Mouse (Mus musculus): ENCODE data around the gene Lonrf2. TPM values are rescaled to one million over a fixed set of nuclear protein-coding genes. Genes with fewer than 3 reads are reported as not detected.

Gene Lonrf2
- total and polyA plus RNA-seq, 3 experiments, result not detected

DNA sequence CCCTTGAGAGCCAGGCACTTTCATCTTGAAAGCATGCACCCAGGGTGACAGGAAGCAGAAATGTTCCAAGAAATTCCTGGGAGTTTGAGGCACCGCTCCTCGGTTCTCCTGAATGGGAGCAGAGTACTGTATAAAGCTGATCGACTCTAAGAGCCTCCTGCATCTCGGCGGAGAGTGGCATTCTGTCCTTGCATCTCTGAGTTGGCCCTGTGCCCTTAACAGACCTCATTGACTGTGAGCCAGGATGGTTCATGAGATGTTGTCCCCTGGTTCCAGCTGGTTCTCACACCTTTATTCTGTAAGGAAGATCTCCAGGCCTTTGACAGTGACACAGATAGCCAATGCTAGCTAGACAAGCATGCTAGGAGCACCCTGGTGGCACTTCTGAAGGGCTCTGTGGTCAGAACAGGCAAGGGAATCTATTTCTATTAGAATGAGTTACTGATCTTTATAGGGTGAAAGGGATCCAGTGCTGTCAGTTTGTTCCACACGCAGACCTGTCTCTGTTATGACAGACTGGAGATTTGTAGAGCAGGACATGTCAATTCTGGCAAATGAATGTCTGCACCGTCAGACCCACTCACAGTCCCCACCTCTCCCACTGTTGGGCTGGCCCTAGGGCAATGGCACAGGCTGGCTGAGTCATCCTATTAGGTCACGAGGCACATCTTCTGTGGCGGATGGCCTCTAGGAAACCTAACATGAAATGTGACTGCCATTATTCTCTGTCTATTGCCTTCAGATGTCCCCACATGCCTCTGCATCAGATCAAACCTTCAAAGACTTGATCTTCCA lies 45.3 kb downstream of the Lonrf2 start:
- in situ Hi-C loops (cut with MboI; ENCODE audit: low pct_ligation_motif_present, low pct_unique_long_range_greater_than_20kb, low sequenced_read_pairs), result no loop called here
- TF ChIP-seq POLR2AphosphoS2 (IDR thresholded peaks at IDR 0.05; ENCODE audit: low read depth, low read length) (no peak), SMC3 (IDR thresholded peaks at IDR 0.05; ENCODE audit: low read depth, low read length) (no peak), ELF1 (IDR thresholded peaks at IDR 0.05; ENCODE audit: low read depth, low read length) (no peak), ZMIZ1 (IDR thresholded peaks at IDR 0.05; ENCODE audit: low read depth, low read length) (no peak), HCFC1 (IDR thresholded peaks at IDR 0.05; ENCODE audit: low read depth, low read length) (no peak), MAX (IDR thresholded peaks at IDR 0.05; ENCODE audit: low read length) (no peak), CHD2 (IDR thresholded peaks at IDR 0.05; ENCODE audit: low read length) (no peak), NRF1 (IDR thresholded peaks at IDR 0.05; ENCODE audit: low read depth, low read length) (no peak), ZC3H11A (IDR thresholded peaks at IDR 0.05; ENCODE audit: low read depth, low read length) (no peak), MAFK (IDR thresholded peaks at IDR 0.05; ENCODE audit: insufficient replicate concordance, low read length) (no peak), CHD1 (IDR thresholded peaks at IDR 0.05; ENCODE audit: low read depth, low read length) (no peak), MAZ (IDR thresholded peaks at IDR 0.05; ENCODE audit: low read depth, low read length) (no peak), JUND (conservative IDR thresholded peaks at IDR 0.05; ENCODE audit: low read depth, low read length) (no peak), CTCF (conservative IDR thresholded peaks at IDR 0.05 in 1 of 2, IDR thresholded peaks at IDR 0.05 in 1 of 2; ENCODE audit: low read depth in 2 of 2, low read length in 2 of 2) (no peak), ZNF384 (IDR thresholded peaks at IDR 0.05; ENCODE audit: low read depth, low read length) (no peak), UBTF (IDR thresholded peaks at IDR 0.05; ENCODE audit: low read depth, low read length) (no peak)
- Histone ChIP-seq H3K4me2 (ENCODE audit: insufficient read depth, low read depth, poor library complexity, severe bottlenecking) (no peak overlapping the region), H3K27ac (ENCODE audit: insufficient read depth, low read depth) (no peak overlapping the region), H3K27me3 (replicated peaks) (no peaks in the 10 kb centered on the region), H3K79me2 (replicated peaks; ENCODE audit: control insufficient read depth, extremely low read depth, insufficient read depth, poor library complexity, severe bottlenecking) (no peaks in the 10 kb centered on the region), H3K9me3 (replicated peaks; ENCODE audit: low read length) (no peaks in the 10 kb centered on the region), H3K36me3 (replicated peaks in 1 of 2; ENCODE audit: control insufficient read depth in 1 of 2, insufficient read depth in 1 of 2, low read length in 1 of 2) (no peaks in the 10 kb centered on the region), H3K4me3 (replicated peaks in 1 of 3; ENCODE audit: low read depth in 2 of 3, low read length in 2 of 3, poor library complexity in 1 of 3) (no peak overlapping the region), H3K9ac (ENCODE audit: insufficient read depth, low read depth) (no peak overlapping the region), H3K4me1 (ENCODE audit: control insufficient read depth in 1 of 2, insufficient read depth in 2 of 2) (peaks cover 4 to 28% of the 10 kb centered on the region in 2 experiments; a peak in 2 of 4 replicates)
- DNase-seq (ENCODE audit: extremely low read depth), result no peak
- dilution Hi-C loops (cut with MboI; ENCODE audit: extremely low pct_ligation_motif_present, extremely low pct_unique_long_range_greater_than_20kb, low sequenced_read_pairs), result no loop called here

DNA sequence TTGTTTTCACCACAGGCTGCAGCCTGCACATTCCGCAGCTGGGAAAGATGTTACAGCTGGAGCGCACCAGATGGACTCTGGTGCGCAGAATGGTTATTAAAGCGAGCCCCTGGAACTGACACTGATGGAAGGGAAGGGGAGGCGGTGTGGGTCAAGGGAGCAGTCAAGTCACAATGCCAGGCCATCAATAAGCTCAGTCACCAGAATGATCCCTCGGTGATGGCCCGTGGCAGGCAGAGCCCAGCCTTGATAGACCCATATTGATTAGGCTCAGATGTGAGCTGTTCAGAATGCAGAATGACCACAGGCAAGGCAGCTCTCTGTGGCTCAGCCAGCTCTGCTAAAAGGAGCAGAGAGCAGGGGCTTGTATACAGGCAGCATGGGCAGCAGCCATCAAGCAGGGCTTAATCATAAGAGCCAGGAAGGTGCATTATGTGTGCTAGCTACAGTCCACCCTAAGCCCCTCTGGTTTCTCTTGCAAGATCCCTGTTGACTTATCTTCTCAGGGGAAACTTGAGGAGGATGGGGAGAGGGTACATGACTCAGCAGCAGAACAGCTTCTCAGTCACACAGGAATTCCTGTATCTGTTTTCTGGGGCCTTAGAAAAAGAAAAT lies 46.4 kb downstream of the Lonrf2 start:
- no peak for TF ChIP-seq CHD2 (IDR thresholded peaks at IDR 0.05; ENCODE audit: low read length)
- TF ChIP-seq USF2 (conservative IDR thresholded peaks at IDR 0.05; ENCODE audit: low read depth, low read length), result no peak
- no peak for TF ChIP-seq ZKSCAN1 (IDR thresholded peaks at IDR 0.05; ENCODE audit: borderline replicate concordance, low read depth, low read length)
- TF ChIP-seq RAD21 (IDR thresholded peaks at IDR 0.05; ENCODE audit: low read depth, low read length), result no peak
- no peak for TF ChIP-seq IRF4 (IDR thresholded peaks at IDR 0.05; ENCODE audit: low read depth, low read length)
- no peak for TF ChIP-seq POLR2AphosphoS2 (IDR thresholded peaks at IDR 0.05; ENCODE audit: low read depth, low read length)
- no peak for TF ChIP-seq POLR2A (IDR thresholded peaks at IDR 0.05; ENCODE audit: low read depth, low read length)
- no peak for TF ChIP-seq NRF1 (IDR thresholded peaks at IDR 0.05; ENCODE audit: low read depth, low read length)
- no peak for TF ChIP-seq TBP (conservative IDR thresholded peaks at IDR 0.05; ENCODE audit: low read depth, low read length)
- no peak for TF ChIP-seq BHLHE40 (IDR thresholded peaks at IDR 0.05; ENCODE audit: low read depth, low read length)
- TF ChIP-seq GABPA (IDR thresholded peaks at IDR 0.05; ENCODE audit: insufficient replicate concordance, low read depth, low read length), result no peak
- TF ChIP-seq MYC (IDR thresholded peaks at IDR 0.05; ENCODE audit: low read depth, low read length), result no peak
- TF ChIP-seq MXI1 (IDR thresholded peaks at IDR 0.05; ENCODE audit: low read depth, low read length), result no peak
- H3K9me3 ChIP-seq (replicated peaks; ENCODE audit: low read length), result no peaks in the 10 kb centered on the region
- H3K4me3 ChIP-seq (replicated peaks in 1 of 3; ENCODE audit: low read depth in 2 of 3, low read length in 2 of 3, poor library complexity in 1 of 3), result no peak overlapping the region
- H3K36me3 ChIP-seq (replicated peaks in 1 of 2; ENCODE audit: control insufficient read depth in 1 of 2, insufficient read depth in 1 of 2, low read length in 1 of 2), result no peaks in the 10 kb centered on the region
- H3K27ac ChIP-seq (ENCODE audit: insufficient read depth, low read depth), result no peak overlapping the region
- H3K4me1 ChIP-seq (ENCODE audit: control insufficient read depth in 1 of 2, insufficient read depth in 2 of 2), result peaks cover 4 to 29% of the 10 kb centered on the region in 2 experiments; a peak in 2 of 4 replicates
- no peaks in the 10 kb centered on the region for H3K27me3 ChIP-seq (replicated peaks)
- no peaks in the 10 kb centered on the region for H3K79me2 ChIP-seq (replicated peaks; ENCODE audit: control insufficient read depth, extremely low read depth, insufficient read depth, poor library complexity, severe bottlenecking)
- no peak overlapping the region for H3K9ac ChIP-seq (ENCODE audit: insufficient read depth, low read depth)
- no peak overlapping the region for H3K4me2 ChIP-seq (ENCODE audit: insufficient read depth, low read depth, poor library complexity, severe bottlenecking)
- DNase-seq (ENCODE audit: extremely low read depth), result no peak
- dilution Hi-C loops (cut with MboI; ENCODE audit: extremely low pct_ligation_motif_present, extremely low pct_unique_long_range_greater_than_20kb, low sequenced_read_pairs) (no loop called here), in situ Hi-C loops (cut with MboI; ENCODE audit: low pct_ligation_motif_present, low pct_unique_long_range_greater_than_20kb, low sequenced_read_pairs) (loop anchor here (5.0 to 10.0 kb wide), 2 partner anchors 393 to 585 kb away; no protein-coding TSS in a partner anchor)
